Comparison of ENCODE assay signal across 25 mouse cellular contexts in genomic region chr8:123719811-123720210, GRCm38 (mm10).
DNase-seq lines count a peak whose midpoint lies in the region; TF ChIP-seq lines count a peak whose summit lies in the region.
"Had no signal": no experiment of that assay in that cellular context is flagged by ENCODE, and none has a peak within 500 bp of the region (broad histone marks: within the 10 kb centered on the region; RNA-seq: fewer than 3 reads in every experiment).

No protein-coding gene starts in this region.

- TF ChIP-seq CTCF in layer of hippocampus, adult 2 months (conservative IDR thresholded peaks at IDR 0.05): no peak
- TF ChIP-seq CTCF in cortical plate, adult 2 months (IDR thresholded peaks at IDR 0.05; ENCODE audit: extremely low read depth, insufficient read depth, low read length): no peak

- DNase-seq in heart, embryonic 10.5 days (ENCODE audit: low spot score): no peak
- DNase-seq in heart, postnatal 10 days: no peak
- no peak for DNase-seq in layer of hippocampus, adult 2 months (ENCODE audit: low spot score in 2 of 2)
- DNase-seq in layer of hippocampus, postnatal 25 days (ENCODE audit: extremely low spot score in 1 of 2, low spot score in 1 of 2): no peak
- no peak for DNase-seq in lung, postnatal 14 days
- DNase-seq in Muller cell, postnatal 12 days (ENCODE audit: inconsistent ontology term): no peak
- DNase-seq: adrenal gland, adult 2 months; cerebellum, adult 11 months; cerebellum, adult 9-11 months; gastrocnemius, postnatal 36 days; heart, adult 2 months; heart, postnatal 36 days; layer of hippocampus, adult 9-11 months; liver; lung, postnatal 10 days; thymus, adult 2 months; thymus, postnatal 4 days had no signal

- peaks cover 81% of the 10 kb centered on the region for H3K4me1 ChIP-seq in heart, embryonic 10.5 days
- H3K4me1 ChIP-seq in cortical plate, adult 2 months (ENCODE audit: control insufficient read depth, insufficient read depth, low read length): peaks cover 5% of the 10 kb centered on the region

- 70% methylated on average over 5 of the region's 5 CpGs for WGBS in heart, embryonic 10.5 days

- H3K4me3 ChIP-seq in heart, embryonic 10.5 days: no peak overlapping the region
- H3K4me3 ChIP-seq in layer of hippocampus, adult 2 months: no peak overlapping the region
- H3K4me3 ChIP-seq in cortical plate, adult 2 months (ENCODE audit: insufficient read depth, low read length): no peak overlapping the region
- no peak overlapping the region for H3K4me3 ChIP-seq in myocyte
- H3K4me3 ChIP-seq: embryonic facial prominence, embryonic 12.5 days; heart, adult 2 months; limb, embryonic 10.5 days; midbrain, embryonic 13.5 days; neural tube, embryonic 12.5 days had no signal

- intact Hi-C loops in heart, postnatal 10 days (cut with DNase I): loop anchor here (5.0 kb wide), 1 partner anchor 42 kb away; no protein-coding TSS in a partner anchor

- H3K36me3 ChIP-seq in heart, embryonic 10.5 days: no peaks in the 10 kb centered on the region
- no peaks in the 10 kb centered on the region for H3K36me3 ChIP-seq in myocyte (ENCODE audit: control insufficient read depth, insufficient read depth)
- H3K36me3 ChIP-seq: embryonic facial prominence, embryonic 12.5 days; G1E; limb, embryonic 10.5 days; midbrain, embryonic 13.5 days; neural tube, embryonic 12.5 days had no signal

- no peak overlapping the region for H3K4me2 ChIP-seq in myocyte (ENCODE audit: low read depth)
- H3K4me2 ChIP-seq: midbrain, embryonic 13.5 days had no signal

- no peaks in the 10 kb centered on the region for H3K9me3 ChIP-seq in heart, embryonic 10.5 days
- H3K9me3 ChIP-seq: embryonic facial prominence, embryonic 12.5 days; limb, embryonic 10.5 days; midbrain, embryonic 13.5 days; neural tube, embryonic 12.5 days had no signal

- no peak overlapping the region for H3ac ChIP-seq in myocyte (ENCODE audit: control insufficient read depth, insufficient read length)

- TF ChIP-seq POLR2A in cortical plate, adult 2 months (IDR thresholded peaks at IDR 0.05; ENCODE audit: extremely low read depth, insufficient read depth, low read length): no peak
- no peak for TF ChIP-seq POLR2A in myocyte (IDR thresholded peaks at IDR 0.05; ENCODE audit: insufficient read length, low read depth)

- H3K27ac ChIP-seq in heart, embryonic 10.5 days: 0 out of 2 replicates have a peak overlapping the region, but pooled peaks have one; percentile 2
- peak overlapping the region; percentile 16; the same call in 1 of the 2 replicates for H3K27ac ChIP-seq in layer of hippocampus, adult 2 months
- H3K27ac ChIP-seq in cortical plate, adult 2 months (ENCODE audit: insufficient read depth, low read length): 0 out of 2 replicates have a peak overlapping the region, but pooled peaks have one; percentile 31
- H3K27ac ChIP-seq: embryonic facial prominence, embryonic 12.5 days; heart, adult 2 months; hindbrain, postnatal 0 days; limb, embryonic 10.5 days; midbrain, embryonic 13.5 days; neural tube, embryonic 12.5 days had no signal

- H3K79me2 ChIP-seq in myocyte (ENCODE audit: control insufficient read depth, insufficient read depth): no peaks in the 10 kb centered on the region

- no peaks in the 10 kb centered on the region for H3K27me3 ChIP-seq in heart, embryonic 10.5 days (ENCODE audit: insufficient read depth, poor library complexity, severe bottlenecking)
- H3K27me3 ChIP-seq in myocyte (ENCODE audit: control insufficient read depth, insufficient read depth, insufficient read length): no peaks in the 10 kb centered on the region
- H3K27me3 ChIP-seq: embryonic facial prominence, embryonic 12.5 days; neural tube, embryonic 12.5 days had no signal

TF ChIP-seq in myocyte, 11 proteins besides CTCF, POLR2A, EP300 and RAD21:
- peak in 2 of 3 experiments; percentile 35 to 56 for TF ChIP-seq MYOD1 (IDR thresholded peaks at IDR 0.05; ENCODE audit: control insufficient read depth in 1 of 3, insufficient read length in 2 of 3, low read depth in 2 of 3)
- TF ChIP-seq TCF12 (IDR thresholded peaks at IDR 0.05; ENCODE audit: insufficient read depth, poor library complexity, severe bottlenecking): no peak
- TF ChIP-seq MAX (IDR thresholded peaks at IDR 0.05; ENCODE audit: low read depth): no peak
- TF ChIP-seq E2F4 (IDR thresholded peaks at IDR 0.05; ENCODE audit: insufficient read depth): no peak
- TF ChIP-seq REST (IDR thresholded peaks at IDR 0.05; ENCODE audit: insufficient read depth, insufficient read length): no peak
- no peak for TF ChIP-seq SRF (IDR thresholded peaks at IDR 0.05; ENCODE audit: control insufficient read depth, insufficient read length, low read depth)
- TF ChIP-seq POLR2AphosphoS2 (IDR thresholded peaks at IDR 0.05; ENCODE audit: insufficient read length, low read depth): no peak
- no peak for TF ChIP-seq TCF3 (IDR thresholded peaks at IDR 0.05; ENCODE audit: insufficient read length, low read depth)
- no peak for TF ChIP-seq CEBPB (IDR thresholded peaks at IDR 0.05; ENCODE audit: insufficient read depth, poor library complexity, severe bottlenecking)
- peak in 2 of 3 experiments; percentile 66 to 82 for TF ChIP-seq MYOG (IDR thresholded peaks at IDR 0.05; ENCODE audit: control insufficient read depth in 1 of 3, insufficient read depth in 1 of 3, insufficient read length in 2 of 3, low read depth in 2 of 3)
- no peak for TF ChIP-seq USF1 (IDR thresholded peaks at IDR 0.05; ENCODE audit: low read depth)
